Mouse (Mus musculus): ENCODE results near the gene Knstrn. TPM values are rescaled to one million over a fixed set of nuclear protein-coding genes. Genes with fewer than 3 reads are reported as not detected.
A peak's percentile ranks its signal among the peaks of the same experiment; 100 is the strongest.

Gene Knstrn
- total RNA-seq, 1 experiment, result 36.5 TPM

DNA sequence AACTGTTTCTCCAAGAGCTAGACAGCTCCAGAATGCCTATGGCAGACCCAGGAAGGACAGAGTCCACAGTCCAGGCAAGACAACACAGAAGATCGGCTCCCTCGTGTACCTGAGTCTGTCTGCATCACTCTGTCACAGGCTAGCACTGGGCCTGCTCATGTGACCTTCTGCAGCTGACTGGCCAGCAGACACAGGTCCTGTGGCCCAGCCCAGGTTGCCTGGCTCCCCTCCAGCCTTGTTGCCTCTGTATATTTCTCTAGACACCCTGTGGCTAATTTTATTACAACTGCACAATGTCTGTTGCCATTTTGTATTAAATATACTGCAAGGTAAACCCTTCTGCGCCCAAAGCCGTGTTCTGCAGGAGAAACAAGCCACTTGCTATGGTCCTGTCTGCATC is 67.2 kb downstream of the Knstrn start:
- in situ Hi-C loops (cut with MboI; ENCODE audit: low sequenced_read_pairs in 2 of 2, unreplicated experiment in 2 of 2), result loop anchor here in 1 of 2 experiments (25.0 kb wide), 1 partner anchor 394 kb away; the partner anchor contains the start of gene Srp14
- peaks cover 9% of the 10 kb centered on the region; the same call in 1 of the 2 replicates for H3K36me3 ChIP-seq (ENCODE audit: control insufficient read depth, insufficient read depth, low read length, poor library complexity, severe bottlenecking)
- no peak overlapping the region for H3K27ac ChIP-seq (ENCODE audit: insufficient read depth, low read depth, low read length, poor library complexity, severe bottlenecking)
- no peak for DNase-seq (ENCODE audit: low read depth, low spot score)
- no peak for TF ChIP-seq HCFC1 (IDR thresholded peaks at IDR 0.05; ENCODE audit: borderline replicate concordance, insufficient read depth, low read length)
- no peak for TF ChIP-seq ZNF384 (IDR thresholded peaks at IDR 0.05; ENCODE audit: low read depth, low read length)
- TF ChIP-seq ZC3H11A (IDR thresholded peaks at IDR 0.05; ENCODE audit: borderline replicate concordance, low read depth, low read length), result no peak
- TF ChIP-seq CHD2 (IDR thresholded peaks at IDR 0.05; ENCODE audit: low read depth, low read length), result no peak
- TF ChIP-seq MAFK (IDR thresholded peaks at IDR 0.05; ENCODE audit: insufficient read depth, low read depth, low read length), result no peak
- no peak overlapping the region for H3K4me3 ChIP-seq (ENCODE audit: insufficient read depth in 1 of 2, low read depth in 1 of 2, low read length in 2 of 2, poor library complexity in 1 of 2, severe bottlenecking in 1 of 2)
- no peak overlapping the region for H3K9ac ChIP-seq (ENCODE audit: insufficient read depth, low read depth, low read length, poor library complexity, severe bottlenecking)
- no peaks in the 10 kb centered on the region for H3K9me3 ChIP-seq (ENCODE audit: control insufficient read depth, insufficient read depth, low read depth, low read length)
- H3K4me1 ChIP-seq (ENCODE audit: control insufficient read depth in 2 of 2, insufficient read depth in 2 of 2, low read length in 2 of 2, poor library complexity in 1 of 2), result peaks cover 0 to 10% of the 10 kb centered on the region in 2 experiments; a peak in 1 of 4 replicates

DNA sequence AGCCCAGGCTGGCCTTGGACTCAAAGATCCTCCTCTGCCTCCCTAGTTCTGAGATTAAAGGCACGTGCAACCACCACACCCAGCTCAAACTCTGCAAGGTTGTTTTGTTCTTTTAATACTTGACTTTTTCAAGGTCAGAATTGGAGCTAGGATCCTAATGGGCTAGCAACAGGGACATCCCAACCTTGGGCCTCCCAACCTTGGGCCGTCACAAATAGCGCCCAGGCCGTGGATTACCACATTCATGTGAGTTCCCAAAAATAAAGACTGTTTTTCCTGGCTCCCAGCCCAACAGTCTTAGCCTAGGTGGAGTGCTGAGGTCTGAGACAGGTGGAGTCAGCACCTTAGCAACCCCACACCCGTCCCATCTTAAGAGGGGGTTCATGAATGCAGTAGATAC is 68.2 kb downstream of the Knstrn start:
- Histone ChIP-seq H3K4me1 (ENCODE audit: control insufficient read depth in 2 of 2, insufficient read depth in 2 of 2, low read length in 2 of 2, poor library complexity in 1 of 2) (peaks cover 0 to 10% of the 10 kb centered on the region in 2 experiments; a peak in 1 of 4 replicates), H3K9me3 (ENCODE audit: control insufficient read depth, insufficient read depth, low read depth, low read length) (no peaks in the 10 kb centered on the region), H3K9ac (ENCODE audit: insufficient read depth, low read depth, low read length, poor library complexity, severe bottlenecking) (no peak overlapping the region), H3K27ac (ENCODE audit: insufficient read depth, low read depth, low read length, poor library complexity, severe bottlenecking) (no peak overlapping the region), H3K36me3 (ENCODE audit: control insufficient read depth, insufficient read depth, low read length, poor library complexity, severe bottlenecking) (peaks cover 6% of the 10 kb centered on the region; the same call in 1 of the 2 replicates), H3K4me3 (ENCODE audit: insufficient read depth in 1 of 2, low read depth in 1 of 2, low read length in 2 of 2, poor library complexity in 1 of 2, severe bottlenecking in 1 of 2) (no peak overlapping the region)
- TF ChIP-seq HCFC1 (IDR thresholded peaks at IDR 0.05; ENCODE audit: borderline replicate concordance, insufficient read depth, low read length) (no peak), ZC3H11A (IDR thresholded peaks at IDR 0.05; ENCODE audit: borderline replicate concordance, low read depth, low read length) (no peak), ZNF384 (IDR thresholded peaks at IDR 0.05; ENCODE audit: low read depth, low read length) (no peak), MAFK (IDR thresholded peaks at IDR 0.05; ENCODE audit: insufficient read depth, low read depth, low read length) (no peak), CHD2 (IDR thresholded peaks at IDR 0.05; ENCODE audit: low read depth, low read length) (no peak)
- in situ Hi-C loops (cut with MboI; ENCODE audit: low sequenced_read_pairs in 2 of 2, unreplicated experiment in 2 of 2), result loop anchor here in 1 of 2 experiments (25.0 kb wide), 1 partner anchor 395 kb away; the partner anchor contains the start of gene Srp14
- no peak for DNase-seq (ENCODE audit: low read depth, low spot score)

DNA sequence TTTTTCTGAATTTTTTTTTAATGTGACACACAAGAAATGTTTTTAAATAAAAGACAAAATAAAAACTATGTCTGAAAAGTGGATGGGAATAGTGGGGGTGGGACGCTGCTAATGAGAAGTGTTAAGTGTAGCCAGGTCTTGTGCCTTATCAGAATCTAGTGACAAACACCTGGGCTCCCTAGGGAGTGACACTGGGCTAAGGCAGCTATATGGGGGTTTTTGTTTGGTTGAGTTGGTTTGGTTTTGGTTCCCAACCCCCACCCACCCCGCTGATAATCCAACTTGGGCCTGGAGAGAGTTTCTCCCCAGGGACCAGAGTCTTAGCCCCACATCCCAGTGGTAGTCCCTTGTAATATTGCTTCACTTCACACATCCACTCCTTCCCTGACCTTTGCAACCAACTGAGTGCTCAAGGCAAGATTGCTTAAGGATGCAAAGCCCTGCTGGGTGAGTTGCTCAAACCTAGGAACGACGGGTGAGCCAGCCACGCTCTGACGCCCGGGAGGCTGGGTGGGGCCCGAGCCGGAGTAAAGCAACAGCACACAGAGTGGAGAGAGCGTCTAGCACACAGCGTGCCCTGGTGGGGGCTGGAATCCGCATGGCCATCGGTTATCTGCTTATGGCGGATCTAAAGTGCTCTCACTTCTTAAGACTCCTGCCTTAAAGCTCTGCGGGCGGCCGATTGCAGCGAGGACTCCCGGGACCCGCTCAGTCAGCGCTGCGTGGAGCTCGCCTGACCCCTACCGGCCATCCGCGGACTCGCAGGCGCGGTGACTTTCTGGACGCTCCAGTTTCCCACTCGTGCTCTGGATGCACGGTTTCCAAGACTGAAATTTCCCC is 69.3 kb downstream of the Knstrn start:
- no peak overlapping the region for H3K27ac ChIP-seq (ENCODE audit: insufficient read depth, low read depth, low read length, poor library complexity, severe bottlenecking)
- TF ChIP-seq MAFK (IDR thresholded peaks at IDR 0.05; ENCODE audit: insufficient read depth, low read depth, low read length) (no peak), ZC3H11A (IDR thresholded peaks at IDR 0.05; ENCODE audit: borderline replicate concordance, low read depth, low read length) (peak; percentile 71; the same call in 1 of the 2 replicates)

DNA sequence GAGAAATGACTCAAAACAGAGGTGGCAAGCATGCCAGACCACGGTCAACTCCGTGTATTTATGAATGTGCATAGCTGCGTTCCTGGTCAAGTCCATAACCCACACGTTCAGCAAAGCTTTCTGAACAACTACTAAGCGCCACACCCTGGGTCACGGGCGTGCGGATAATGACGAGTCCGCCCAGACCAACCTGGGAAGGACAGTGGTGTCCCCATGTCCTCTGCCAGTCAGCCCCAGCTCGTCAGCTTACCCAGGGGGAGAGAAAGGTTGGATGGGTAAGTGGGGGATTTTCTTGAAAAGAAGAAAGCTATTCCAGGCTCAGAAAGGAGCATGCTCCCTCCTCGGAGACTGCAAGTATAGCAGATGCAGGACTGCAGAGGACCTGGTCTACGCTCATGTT is 73.6 kb downstream of the Knstrn start:
- no peak for TF ChIP-seq HCFC1 (IDR thresholded peaks at IDR 0.05; ENCODE audit: borderline replicate concordance, insufficient read depth, low read length)
- TF ChIP-seq MAFK (IDR thresholded peaks at IDR 0.05; ENCODE audit: insufficient read depth, low read depth, low read length), result no peak
- TF ChIP-seq ZC3H11A (IDR thresholded peaks at IDR 0.05; ENCODE audit: borderline replicate concordance, low read depth, low read length), result no peak
- TF ChIP-seq CHD2 (IDR thresholded peaks at IDR 0.05; ENCODE audit: low read depth, low read length), result no peak
- TF ChIP-seq ZNF384 (IDR thresholded peaks at IDR 0.05; ENCODE audit: low read depth, low read length), result no peak
- Histone ChIP-seq H3K9ac (ENCODE audit: insufficient read depth, low read depth, low read length, poor library complexity, severe bottlenecking) (no peak overlapping the region), H3K9me3 (ENCODE audit: control insufficient read depth, insufficient read depth, low read depth, low read length) (no peaks in the 10 kb centered on the region), H3K4me1 (ENCODE audit: control insufficient read depth in 2 of 2, insufficient read depth in 2 of 2, low read length in 2 of 2, poor library complexity in 1 of 2) (peaks cover 0 to 7% of the 10 kb centered on the region in 2 experiments; a peak in 1 of 4 replicates), H3K4me3 (ENCODE audit: insufficient read depth in 1 of 2, low read depth in 1 of 2, low read length in 2 of 2, poor library complexity in 1 of 2, severe bottlenecking in 1 of 2) (no peak overlapping the region), H3K27ac (ENCODE audit: insufficient read depth, low read depth, low read length, poor library complexity, severe bottlenecking) (no peak overlapping the region), H3K36me3 (ENCODE audit: control insufficient read depth, insufficient read depth, low read length, poor library complexity, severe bottlenecking) (no peaks in the 10 kb centered on the region)
- DNase-seq (ENCODE audit: low read depth, low spot score), result no peak
- in situ Hi-C loops (cut with MboI; ENCODE audit: low sequenced_read_pairs in 2 of 2, unreplicated experiment in 2 of 2), result loop anchor here in 1 of 2 experiments (25.0 kb wide), 1 partner anchor 400 kb away; the partner anchor contains the start of gene Srp14

More for the DNA sequence above, 69.3 kb downstream of the Knstrn start:
- Histone ChIP-seq H3K9ac (ENCODE audit: insufficient read depth, low read depth, low read length, poor library complexity, severe bottlenecking) (peak overlapping the region; percentile 72), H3K36me3 (ENCODE audit: control insufficient read depth, insufficient read depth, low read length, poor library complexity, severe bottlenecking) (no peaks in the 10 kb centered on the region), H3K4me1 (ENCODE audit: control insufficient read depth in 2 of 2, insufficient read depth in 2 of 2, low read length in 2 of 2, poor library complexity in 1 of 2) (peaks cover 0 to 12% of the 10 kb centered on the region in 2 experiments; a peak in 1 of 4 replicates), H3K4me3 (ENCODE audit: insufficient read depth in 1 of 2, low read depth in 1 of 2, low read length in 2 of 2, poor library complexity in 1 of 2, severe bottlenecking in 1 of 2) (peak overlapping the region; percentile 52 to 67), H3K9me3 (ENCODE audit: control insufficient read depth, insufficient read depth, low read depth, low read length) (no peaks in the 10 kb centered on the region)
- in situ Hi-C loops (cut with MboI; ENCODE audit: low sequenced_read_pairs in 2 of 2, unreplicated experiment in 2 of 2), result loop anchor here in 1 of 2 experiments (25.0 kb wide), 1 partner anchor 396 kb away; the partner anchor contains the start of gene Srp14
- no peak for DNase-seq (ENCODE audit: low read depth, low spot score)

All from ES-E14 (cell line).